Mouse (Mus musculus) liver, adult 2 months (tissue): Measurements from ENCODE around the gene Slc26a1.

Source experiments
- CTCF ChIP-seq: fragments of 200-500 bp; IDR thresholded peaks from 2 replicates; pipeline ENCODE4 v1.5.1; 2011; ENCODE audit warnings: low read depth, low read length, control low read depth
- POLR2A ChIP-seq: fragments of 200-500 bp; IDR thresholded peaks from 2 replicates; pipeline ENCODE4 v1.6.1; 2011; ENCODE audit warnings: low read length, control low read depth; ENCODE audit not compliant: insufficient read depth; ENCODE audit errors: extremely low read depth

GRCm38 (mm10) chr5:108691152-108691551 is 15.8 kb upstream of the Slc26a1 start:
- no peak for TF ChIP-seq CTCF
- no peak for TF ChIP-seq POLR2A
